Mouse (Mus musculus) CH12.LX (cell line): ENCODE results near the gene Mindy2.

ENCODE experiments used
- CHD2 ChIP-seq: IDR thresholded peaks from 2 replicates; pipeline ENCODE4 v1.6.1; 2011; ENCODE audit warnings: low read length, improper control_type of control experiment
- CTCF ChIP-seq, 2 experiments: IDR thresholded peaks in 1 of 2; conservative IDR thresholded peaks in 1 of 2; 2 replicates each; pipeline ENCODE4 v1.5.1; 2011 to 2012; ENCODE audit warnings: low read depth in 2 of 2, low read length in 2 of 2, improper control_type of control experiment in 1 of 2, inconsistent platforms in 1 of 2, mild to moderate bottlenecking in 1 of 2, moderate library complexity in 1 of 2
- EP300 ChIP-seq: IDR thresholded peaks from 2 replicates; pipeline ENCODE4 v1.6.1; 2011; ENCODE audit warnings: low read length, improper control_type of control experiment
- GABPA ChIP-seq: IDR thresholded peaks from 2 replicates; pipeline ENCODE4 v1.6.1; 2012; ENCODE audit warnings: low read depth, low read length, improper control_type of control experiment, inconsistent platforms; ENCODE audit not compliant: insufficient replicate concordance
- MEF2A ChIP-seq: IDR thresholded peaks from 2 replicates; pipeline ENCODE4 v1.6.1; 2014; ENCODE audit warnings: low read depth, mild to moderate bottlenecking, inconsistent platforms, low read length, improper control_type of control experiment, borderline replicate concordance
- PAX5 ChIP-seq: IDR thresholded peaks from 2 replicates; pipeline ENCODE4 v1.6.1; 2012; ENCODE audit warnings: low read length, inconsistent platforms, mixed read lengths
- POLR2A ChIP-seq: IDR thresholded peaks from 2 replicates; pipeline ENCODE4 v1.6.1; 2011; ENCODE audit warnings: low read depth, mild to moderate bottlenecking, improper control_type of control experiment, low read length
- RAD21 ChIP-seq: IDR thresholded peaks from 2 replicates; pipeline ENCODE4 v1.6.1; 2011; ENCODE audit warnings: low read depth, mild to moderate bottlenecking, low read length, improper control_type of control experiment, moderate library complexity
- RCOR1 ChIP-seq: conservative IDR thresholded peaks from 2 replicates; pipeline ENCODE4 v1.6.1; 2012; ENCODE audit warnings: low read depth, mild to moderate bottlenecking, inconsistent platforms, low read length, improper control_type of control experiment
- SIN3A ChIP-seq: IDR thresholded peaks from 2 replicates; pipeline ENCODE4 v1.6.1; 2012; ENCODE audit warnings: low read length, improper control_type of control experiment, inconsistent platforms
- SMC3 ChIP-seq: IDR thresholded peaks from 2 replicates; pipeline ENCODE4 v1.6.1; 2011; ENCODE audit warnings: low read depth, low read length, improper control_type of control experiment
- USF1 ChIP-seq: IDR thresholded peaks from 2 replicates; pipeline ENCODE4 v1.6.1; 2014; ENCODE audit warnings: low read depth, mild to moderate bottlenecking, inconsistent platforms, low read length, improper control_type of control experiment
- USF2 ChIP-seq: conservative IDR thresholded peaks from 2 replicates; pipeline ENCODE4 v1.6.1; 2011; ENCODE audit warnings: low read depth, low read length, improper control_type of control experiment
- ZKSCAN1 ChIP-seq: IDR thresholded peaks from 2 replicates; pipeline ENCODE4 v1.6.1; 2012; ENCODE audit warnings: low read depth, inconsistent platforms, low read length, improper control_type of control experiment, borderline replicate concordance

GRCm38 (mm10) chr9:70590775-70591174 lies 66.2 kb downstream of the Mindy2 start:
- peak; percentile 71 for TF ChIP-seq EP300
- TF ChIP-seq MEF2A = no peak
- TF ChIP-seq GABPA = no peak
- no peak for TF ChIP-seq USF2
- TF ChIP-seq ZKSCAN1 = no peak
- TF ChIP-seq CTCF (conservative IDR thresholded peaks at IDR 0.05 in 1 of 2, IDR thresholded peaks at IDR 0.05 in 1 of 2; ENCODE audit: low read depth in 2 of 2, low read length in 2 of 2) = no peak
- 0 out of 2 replicates have a peak, but pooled peaks have one; percentile 4 for TF ChIP-seq SMC3
- no peak for TF ChIP-seq RAD21
- TF ChIP-seq RCOR1 = no peak
- TF ChIP-seq CHD2 = no peak
- TF ChIP-seq USF1 = no peak
- TF ChIP-seq PAX5 = no peak
- TF ChIP-seq SIN3A = no peak
- TF ChIP-seq POLR2A = no peak
